Mouse (Mus musculus): ENCODE measurements around the gene Ebp. TPM values are rescaled to one million over a fixed set of nuclear protein-coding genes. Genes with fewer than 3 reads are reported as not detected.

The Ebp gene
- polyA plus RNA-seq, 1 experiment from 2014 or later = 58.1 TPM

GRCm38 (mm10) chrX:8135886-8136285 lies 57.4 kb downstream of the Ebp start:
- H3K36me3 ChIP-seq (ENCODE audit: insufficient read depth, low read length) = no peaks in the 10 kb centered on the region
- H3K9me3 ChIP-seq (ENCODE audit: low read length) = no peaks in the 10 kb centered on the region
- 23% methylated on average over 2 of the region's 2 CpGs for WGBS
- no peak overlapping the region for H3K4me2 ChIP-seq (replicated peaks; ENCODE audit: low read depth, low read length)
- H3K27me3 ChIP-seq (replicated peaks; ENCODE audit: insufficient read depth, low read length) = no peaks in the 10 kb centered on the region
- no peak for ATAC-seq
- no peaks in the 10 kb centered on the region for H3K4me1 ChIP-seq (ENCODE audit: insufficient read depth, low read depth, low read length)
- H3K4me3 ChIP-seq (ENCODE audit: low read depth, low read length) = no peak overlapping the region
- no peak overlapping the region for H3K9ac ChIP-seq (replicated peaks; ENCODE audit: low read depth)
- no peak overlapping the region for H3K27ac ChIP-seq (ENCODE audit: low read length)
- no peak for DNase-seq (ENCODE audit: low spot score)
- TF ChIP-seq EP300 (IDR thresholded peaks at IDR 0.05) (no peak), CTCF (IDR thresholded peaks at IDR 0.05) (no peak)

Other genes starting within 250 kb of the Ebp start
- gene Hdac6, start 245.6 kb downstream of the Ebp start, polyA plus RNA-seq (2015; fragmentation: Nextera tagmentation; extraction: Ambion mirVana) = 7.2 and 7.5 TPM in 2 replicates
- 1.8 and 2.0 TPM in 2 replicates for gene Gata1, start 215.4 kb downstream of the Ebp start, polyA plus RNA-seq (2015; fragmentation: Nextera tagmentation; extraction: Ambion mirVana)
- 0.68 TPM in 1 of 2 replicates, not detected in the other for gene Glod5, start 175.0 kb downstream of the Ebp start, polyA plus RNA-seq (2015; fragmentation: Nextera tagmentation; extraction: Ambion mirVana)
- gene Suv39h1, start 118.8 kb downstream of the Ebp start, polyA plus RNA-seq (2015; fragmentation: Nextera tagmentation; extraction: Ambion mirVana) = 13.2 and 13.6 TPM in 2 replicates
- gene Was, start 103.0 kb downstream of the Ebp start, polyA plus RNA-seq (2015; fragmentation: Nextera tagmentation; extraction: Ambion mirVana) = 0.90 and 1.2 TPM in 2 replicates
- gene Wdr13, start 60.6 kb downstream of the Ebp start, polyA plus RNA-seq (2015; fragmentation: Nextera tagmentation; extraction: Ambion mirVana) = 18.4 and 18.9 TPM in 2 replicates
- gene Rbm3, start 47.6 kb downstream of the Ebp start, polyA plus RNA-seq (2015; fragmentation: Nextera tagmentation; extraction: Ambion mirVana) = 373 and 463 TPM in 2 replicates
- 7.8 and 9.1 TPM in 2 replicates for gene Tbc1d25, start 17.3 kb downstream of the Ebp start, polyA plus RNA-seq (2015; fragmentation: Nextera tagmentation; extraction: Ambion mirVana)
- gene Porcn, start 13.0 kb upstream of the Ebp start, polyA plus RNA-seq (2015; fragmentation: Nextera tagmentation; extraction: Ambion mirVana) = 20.3 and 22.3 TPM in 2 replicates
- gene Ftsj1, start 58.9 kb upstream of the Ebp start, polyA plus RNA-seq (2015; fragmentation: Nextera tagmentation; extraction: Ambion mirVana) = 24.2 and 26.5 TPM in 2 replicates
- gene Slc38a5, start 77.6 kb upstream of the Ebp start, polyA plus RNA-seq (2015; fragmentation: Nextera tagmentation; extraction: Ambion mirVana) = 88.1 and 90.0 TPM in 2 replicates
- gene Ssxb10, start 133.9 kb upstream of the Ebp start, polyA plus RNA-seq (2015; fragmentation: Nextera tagmentation; extraction: Ambion mirVana) = not detected in 2 replicates
- gene Ssxb9, start 173.5 kb upstream of the Ebp start, polyA plus RNA-seq (2015; fragmentation: Nextera tagmentation; extraction: Ambion mirVana) = not detected in 2 replicates
- not detected in 2 replicates for gene Ssxb1, start 219.8 kb upstream of the Ebp start, polyA plus RNA-seq (2015; fragmentation: Nextera tagmentation; extraction: Ambion mirVana)

Data from lung, postnatal 0 days (tissue).